Mouse (Mus musculus): ENCODE data around the gene Napepld. TPM values are rescaled to one million over a fixed set of nuclear protein-coding genes. Genes with fewer than 3 reads are reported as not detected.

The Napepld gene
- total RNA-seq (2014; rRNA removed) (3.9 and 4.2 TPM in 2 replicates), polyA plus RNA-seq (2015; fragmentation: Nextera tagmentation; extraction: Ambion mirVana) (1.4 and 1.5 TPM in 2 replicates)

GRCm38 (mm10) chr5:21701351-21702008 is at the start of gene Napepld:
Gene Napepld (minus strand): TSS chr5:21701396.
- peak within 1 kb of the TSS; percentile 64 for H3K9ac ChIP-seq (replicated peaks; ENCODE audit: low read length)
- ATAC-seq (peak; percentile 99), DNase-seq (ENCODE audit: low spot score) (peak; percentile 99)
- under 1% methylated on average over 47 of the region's 59 CpGs for WGBS
- peak within 1 kb of the TSS; percentile 70 for H3K4me2 ChIP-seq (ENCODE audit: low read depth, low read length)
- no peak for TF ChIP-seq CTCF (IDR thresholded peaks at IDR 0.05; ENCODE audit: low read depth)
- peak within 1 kb of the TSS; percentile 51 for H3K4me3 ChIP-seq (ENCODE audit: low read length)
- no peaks in the 10 kb centered on the region for H3K27me3 ChIP-seq (ENCODE audit: insufficient read depth, low read length)
- no peaks in the 10 kb centered on the region for H3K36me3 ChIP-seq (ENCODE audit: insufficient read depth, low read length)
- peak within 1 kb of the TSS; percentile 92 for H3K27ac ChIP-seq
- H3K4me1 ChIP-seq (ENCODE audit: insufficient read depth, low read length) = no peaks in the 10 kb centered on the region
- no peaks in the 10 kb centered on the region for H3K9me3 ChIP-seq (ENCODE audit: low read length)

GRCm38 (mm10) chr5:21745966-21746365 is 44.8 kb upstream of the Napepld start:
- no peak for ATAC-seq
- DNase-seq (ENCODE audit: low spot score) = no peak
- WGBS = 92% methylated on average over 7 of the region's 8 CpGs

GRCm38 (mm10) chr5:21744651-21745050 is 43.5 kb upstream of the Napepld start:
- H3K4me2 ChIP-seq (ENCODE audit: low read depth, low read length) = no peak overlapping the region
- H3K4me1 ChIP-seq (ENCODE audit: insufficient read depth, low read length) = no peaks in the 10 kb centered on the region
- no peak overlapping the region for H3K4me3 ChIP-seq (ENCODE audit: low read length)
- H3K9ac ChIP-seq (replicated peaks; ENCODE audit: low read length) = no peak overlapping the region
- H3K27me3 ChIP-seq (ENCODE audit: insufficient read depth, low read length) = no peaks in the 10 kb centered on the region
- TF ChIP-seq CTCF (IDR thresholded peaks at IDR 0.05; ENCODE audit: low read depth) = no peak
- peaks cover 73% of the 10 kb centered on the region for H3K36me3 ChIP-seq (ENCODE audit: insufficient read depth, low read length)
- no peaks in the 10 kb centered on the region for H3K9me3 ChIP-seq (ENCODE audit: low read length)
- ATAC-seq (no peak), DNase-seq (ENCODE audit: low spot score) (no peak)
- no peak overlapping the region for H3K27ac ChIP-seq

More at GRCm38 (mm10) chr5:21745966-21746365, 44.8 kb upstream of the Napepld start:
- no peaks in the 10 kb centered on the region for H3K27me3 ChIP-seq (ENCODE audit: insufficient read depth, low read length)
- peaks cover 65% of the 10 kb centered on the region for H3K36me3 ChIP-seq (ENCODE audit: insufficient read depth, low read length)
- H3K9ac ChIP-seq (replicated peaks; ENCODE audit: low read length) = no peak overlapping the region
- no peaks in the 10 kb centered on the region for H3K4me1 ChIP-seq (ENCODE audit: insufficient read depth, low read length)
- no peak overlapping the region for H3K27ac ChIP-seq
- no peaks in the 10 kb centered on the region for H3K9me3 ChIP-seq (ENCODE audit: low read length)
- H3K4me2 ChIP-seq (ENCODE audit: low read depth, low read length) = no peak overlapping the region
- TF ChIP-seq CTCF (IDR thresholded peaks at IDR 0.05; ENCODE audit: low read depth) = no peak
- H3K4me3 ChIP-seq (ENCODE audit: low read length) = no peak overlapping the region

GRCm38 (mm10) chr5:21743606-21744005 is 42.4 kb upstream of the Napepld start:
- no peak for TF ChIP-seq CTCF (IDR thresholded peaks at IDR 0.05; ENCODE audit: low read depth)
- DNase-seq (ENCODE audit: low spot score) = no peak
- Histone ChIP-seq H3K27me3 (ENCODE audit: insufficient read depth, low read length) (no peaks in the 10 kb centered on the region), H3K4me1 (ENCODE audit: insufficient read depth, low read length) (no peaks in the 10 kb centered on the region), H3K4me3 (ENCODE audit: low read length) (no peak overlapping the region), H3K9ac (replicated peaks; ENCODE audit: low read length) (no peak overlapping the region), H3K27ac (no peak overlapping the region), H3K4me2 (ENCODE audit: low read depth, low read length) (no peak overlapping the region), H3K36me3 (ENCODE audit: insufficient read depth, low read length) (peaks cover 78% of the 10 kb centered on the region), H3K9me3 (ENCODE audit: low read length) (no peaks in the 10 kb centered on the region)
- ATAC-seq = no peak
- 95% methylated on average over 10 of the region's 10 CpGs for WGBS

GRCm38 (mm10) chr5:21739881-21740280 is 38.7 kb upstream of the Napepld start:
- no peak for ATAC-seq
- Histone ChIP-seq H3K36me3 (ENCODE audit: insufficient read depth, low read length) (peaks cover 49% of the 10 kb centered on the region), H3K9ac (replicated peaks; ENCODE audit: low read length) (no peak overlapping the region), H3K4me3 (ENCODE audit: low read length) (no peak overlapping the region), H3K4me2 (ENCODE audit: low read depth, low read length) (no peak overlapping the region), H3K27me3 (ENCODE audit: insufficient read depth, low read length) (no peaks in the 10 kb centered on the region), H3K27ac (no peak overlapping the region), H3K9me3 (ENCODE audit: low read length) (no peaks in the 10 kb centered on the region), H3K4me1 (ENCODE audit: insufficient read depth, low read length) (0 out of 2 replicates have a peak, but pooled peaks cover 10% of the 10 kb centered on the region)
- WGBS = 94% methylated on average over 13 of the region's 13 CpGs
- DNase-seq (ENCODE audit: low spot score) = no peak
- TF ChIP-seq CTCF (IDR thresholded peaks at IDR 0.05; ENCODE audit: low read depth) = no peak

GRCm38 (mm10) chr5:21739120-21739519 is 37.9 kb upstream of the Napepld start:
- no peak for TF ChIP-seq CTCF (IDR thresholded peaks at IDR 0.05; ENCODE audit: low read depth)
- H3K4me3 ChIP-seq (ENCODE audit: low read length) = no peak overlapping the region
- 0 out of 2 replicates have a peak, but pooled peaks cover 10% of the 10 kb centered on the region for H3K4me1 ChIP-seq (ENCODE audit: insufficient read depth, low read length)
- no peaks in the 10 kb centered on the region for H3K9me3 ChIP-seq (ENCODE audit: low read length)
- ATAC-seq = no peak
- H3K4me2 ChIP-seq (ENCODE audit: low read depth, low read length) = no peak overlapping the region
- DNase-seq (ENCODE audit: low spot score) = no peak
- WGBS = 90% methylated on average over 11 of the region's 11 CpGs
- peaks cover 41% of the 10 kb centered on the region for H3K36me3 ChIP-seq (ENCODE audit: insufficient read depth, low read length)
- no peak overlapping the region for H3K9ac ChIP-seq (replicated peaks; ENCODE audit: low read length)
- no peak overlapping the region for H3K27ac ChIP-seq
- no peaks in the 10 kb centered on the region for H3K27me3 ChIP-seq (ENCODE audit: insufficient read depth, low read length)

GRCm38 (mm10) chr5:21737620-21738019 is 36.4 kb upstream of the Napepld start:
- ATAC-seq = no peak
- Histone ChIP-seq H3K27me3 (ENCODE audit: insufficient read depth, low read length) (no peaks in the 10 kb centered on the region), H3K9ac (replicated peaks; ENCODE audit: low read length) (peak overlapping the region; percentile 87), H3K4me3 (ENCODE audit: low read length) (peak overlapping the region; percentile 97), H3K36me3 (ENCODE audit: insufficient read depth, low read length) (peaks cover 26% of the 10 kb centered on the region), H3K4me1 (ENCODE audit: insufficient read depth, low read length) (peaks cover 17% of the 10 kb centered on the region; the same call in 1 of the 2 replicates), H3K4me2 (ENCODE audit: low read depth, low read length) (peak overlapping the region; percentile 86), H3K9me3 (ENCODE audit: low read length) (no peaks in the 10 kb centered on the region), H3K27ac (no peak overlapping the region)
- TF ChIP-seq CTCF (IDR thresholded peaks at IDR 0.05; ENCODE audit: low read depth) = no peak
- WGBS = 19% methylated on average over 10 of the region's 10 CpGs
- DNase-seq (ENCODE audit: low spot score) = no peak
